Mouse (Mus musculus) limb, embryonic 11.5 days (tissue): ENCODE data around the gene Cspg4. TPM values are rescaled to one million over a fixed set of nuclear protein-coding genes. Genes with fewer than 3 reads are reported as not detected.

Source experiments
- ATAC-seq: fragments of 200-750 bp; cut with Nextera tagmentation; 2 replicates; pipeline ENCODE4 v1.8.0; 2017; ENCODE audit warnings: low read depth; ENCODE audit not compliant: insufficient number of reproducible peaks, low FRiP score, low TSS enrichment
- DNase-seq: peaks from one replicate; pipeline ENCODE4 v3.0.0-alpha.2; 2015; ENCODE audit warnings: low spot score
- H3K27ac ChIP-seq: fragments of 300-500 bp; sonication (generic); replicated peaks from 2 replicates; pipeline ENCODE4 v1.5.1; 2014; ENCODE audit warnings: low read depth, mild to moderate bottlenecking, low read length
- H3K27me3 ChIP-seq: fragments of 300-500 bp; sonication (generic); 2 replicates; pipeline ENCODE4 v1.6.1; 2014; ENCODE audit warnings: mild to moderate bottlenecking, low read length, mixed read lengths; ENCODE audit not compliant: control insufficient read depth, insufficient read depth
- H3K36me3 ChIP-seq: fragments of 300-500 bp; sonication (generic); 2 replicates; pipeline ENCODE4 v1.6.1; 2014; ENCODE audit warnings: mild to moderate bottlenecking, low read length, moderate library complexity, mixed read lengths; ENCODE audit not compliant: control insufficient read depth, insufficient read depth
- H3K4me1 ChIP-seq: fragments of 300-500 bp; sonication (generic); 2 replicates; pipeline ENCODE4 v1.6.1; 2014; ENCODE audit warnings: low read length, mixed read lengths; ENCODE audit not compliant: control insufficient read depth, insufficient read depth
- H3K4me2 ChIP-seq: fragments of 300-500 bp; sonication (generic); 2 replicates; pipeline ENCODE4 v1.6.1; 2014; ENCODE audit warnings: low read depth, mild to moderate bottlenecking, moderate library complexity; ENCODE audit not compliant: severe bottlenecking
- H3K4me3 ChIP-seq: fragments of 300-500 bp; sonication (generic); 2 replicates; pipeline ENCODE4 v1.5.1; 2014; ENCODE audit warnings: low read depth, low read length
- H3K9ac ChIP-seq: fragments of 300-500 bp; sonication (generic); 2 replicates; pipeline ENCODE4 v1.6.1; 2014; ENCODE audit warnings: mild to moderate bottlenecking, low read length
- H3K9me3 ChIP-seq: fragments of 300-500 bp; sonication (generic); 2 replicates; pipeline ENCODE4 v1.6.1; 2016; ENCODE audit warnings: low read length; ENCODE audit not compliant: control insufficient read depth
- WGBS: fragments of 180-500 bp; shearing (Covaris S2); extraction: QIAGEN DNeasy Blood & Tissue Kit; methylation state at CpG from one replicate; pipeline ENCODE4 v1.1.7; 2014; 5-methylcytosine and 5-hydroxymethylcytosine counted together
- polyA plus RNA-seq: library from polyadenylated mRNA; unstranded; fragments of >200 nt; fragmentation: Nextera tagmentation; extraction: Ambion mirVana; gene quantifications from 2 replicates; pipeline ENCODE4 v1.2.1, GENCODE M21; 2014

The Cspg4 gene
- polyA plus RNA-seq, 1 experiment from 2014 or later = 5.5 TPM

DNA sequence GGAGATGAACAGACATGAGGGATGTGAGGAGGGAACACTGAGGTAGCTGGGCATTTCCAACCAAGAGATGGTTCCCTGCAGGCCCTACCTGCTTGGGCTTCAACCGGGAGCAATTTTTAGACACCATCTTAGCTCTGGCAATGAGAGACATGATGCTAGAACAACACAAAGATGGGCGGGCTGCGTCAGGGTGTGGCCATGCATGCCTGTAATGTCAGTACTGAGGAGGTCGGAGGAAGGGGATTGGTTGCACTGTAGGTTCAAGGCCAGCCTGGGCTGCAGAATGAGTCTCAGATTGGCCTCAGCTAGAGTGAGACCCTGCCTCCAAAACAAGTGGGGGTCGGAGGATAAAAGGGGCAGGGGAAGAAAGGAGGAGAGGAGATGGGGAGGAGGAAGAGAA is 1.6 kb downstream of the Cspg4 start:
- H3K4me2 ChIP-seq = peak overlapping the region; percentile 7; the same call in 1 of the 2 replicates
- no peak overlapping the region for H3K9ac ChIP-seq
- H3K27ac ChIP-seq = no peak overlapping the region
- no peak for ATAC-seq
- no peaks in the 10 kb centered on the region for H3K9me3 ChIP-seq
- no peak overlapping the region for H3K4me3 ChIP-seq
- no peaks in the 10 kb centered on the region for H3K27me3 ChIP-seq
- H3K4me1 ChIP-seq = peaks cover 39% of the 10 kb centered on the region
- H3K36me3 ChIP-seq = no peaks in the 10 kb centered on the region
- WGBS = 85% methylated on average over 5 of the region's 5 CpGs
- DNase-seq = no peak

DNA sequence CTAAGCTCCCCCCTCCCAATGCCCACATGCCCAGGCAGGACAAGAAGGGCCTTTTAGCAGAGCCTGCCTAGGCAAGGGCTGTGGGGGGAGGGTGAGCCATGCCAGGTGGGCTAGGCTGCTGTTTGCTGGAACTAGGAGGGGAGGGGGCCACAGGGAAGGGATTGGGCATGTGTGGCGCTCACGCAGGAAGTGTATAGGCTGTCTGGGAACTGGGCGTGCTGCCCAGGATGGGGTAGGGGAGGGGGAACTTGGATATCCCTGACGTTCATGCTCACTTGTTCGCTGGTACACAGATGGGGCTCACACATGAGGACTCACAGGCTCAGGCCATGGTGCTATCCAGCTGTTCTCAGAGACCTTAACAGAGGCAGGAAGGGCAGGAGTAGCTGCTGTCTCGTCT is 3.5 kb downstream of the Cspg4 start:
- Histone ChIP-seq H3K9me3 (no peaks in the 10 kb centered on the region), H3K4me3 (no peak overlapping the region), H3K36me3 (no peaks in the 10 kb centered on the region), H3K27me3 (no peaks in the 10 kb centered on the region), H3K9ac (peak overlapping the region; percentile 37; the same call in 1 of the 2 replicates), H3K27ac (no peak overlapping the region; the same call in 1 of the 2 replicates), H3K4me2 (peak overlapping the region; percentile 3; the same call in 1 of the 2 replicates), H3K4me1 (peaks cover 45% of the 10 kb centered on the region)
- ATAC-seq (no peak), DNase-seq (no peak)
- WGBS = 59% methylated on average over 6 of the region's 6 CpGs

DNA sequence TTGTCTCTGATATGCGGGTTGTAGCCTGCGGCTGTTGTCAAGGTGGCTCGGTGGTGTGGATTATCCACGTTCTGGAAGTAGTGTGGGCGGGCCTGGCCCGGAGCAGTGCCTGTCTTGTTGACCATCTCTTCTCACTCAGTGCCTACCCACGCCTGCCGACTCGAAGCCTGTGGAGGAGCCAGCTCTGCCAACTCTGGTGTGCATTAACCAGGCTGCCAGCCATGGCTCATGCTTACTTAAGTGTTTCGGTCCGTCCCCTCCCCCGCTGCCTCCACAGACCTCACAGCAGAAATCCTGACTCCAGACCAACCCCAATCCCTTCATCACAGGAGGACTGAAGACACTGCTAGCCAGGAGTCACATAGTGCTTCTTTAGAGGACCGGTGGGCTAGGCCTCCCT is 4.7 kb downstream of the Cspg4 start:
- no peak overlapping the region for H3K4me3 ChIP-seq
- H3K27ac ChIP-seq = no peak overlapping the region
- no peaks in the 10 kb centered on the region for H3K27me3 ChIP-seq
- no peak overlapping the region for H3K4me2 ChIP-seq
- H3K36me3 ChIP-seq = no peaks in the 10 kb centered on the region
- no peaks in the 10 kb centered on the region for H3K9me3 ChIP-seq
- no peak overlapping the region; the same call in 1 of the 2 replicates for H3K9ac ChIP-seq
- no peak for ATAC-seq
- DNase-seq = no peak
- peaks cover 39% of the 10 kb centered on the region for H3K4me1 ChIP-seq
- WGBS = 76% methylated on average over 13 of the region's 13 CpGs

DNA sequence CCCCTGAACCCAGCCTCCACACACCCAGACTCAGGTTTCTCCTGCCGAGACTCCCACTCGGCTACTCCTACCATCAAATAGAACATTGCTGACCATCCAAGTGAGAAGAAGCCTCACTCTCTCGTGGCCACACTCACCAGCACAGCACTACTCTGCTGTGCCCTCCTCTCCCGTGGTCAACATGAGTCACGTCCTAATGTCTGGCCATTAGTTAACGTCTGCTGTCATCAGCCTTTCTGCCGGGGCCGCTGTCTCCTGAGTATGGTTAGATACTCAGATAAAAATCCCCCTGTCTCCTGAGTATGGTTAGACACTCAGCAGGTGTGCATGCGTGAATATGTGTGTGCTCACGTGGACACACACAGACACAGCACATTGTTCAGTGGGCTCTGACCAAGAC is 5.9 kb downstream of the Cspg4 start:
- no peak overlapping the region for H3K9ac ChIP-seq
- DNase-seq = no peak
- H3K4me2 ChIP-seq = no peak overlapping the region
- no peaks in the 10 kb centered on the region for H3K27me3 ChIP-seq
- no peaks in the 10 kb centered on the region for H3K9me3 ChIP-seq
- no peak for ATAC-seq
- no peak overlapping the region for H3K27ac ChIP-seq
- WGBS = 64% methylated on average over 10 of the region's 10 CpGs
- peaks cover 38% of the 10 kb centered on the region for H3K4me1 ChIP-seq
- no peaks in the 10 kb centered on the region for H3K36me3 ChIP-seq
- no peak overlapping the region for H3K4me3 ChIP-seq

DNA sequence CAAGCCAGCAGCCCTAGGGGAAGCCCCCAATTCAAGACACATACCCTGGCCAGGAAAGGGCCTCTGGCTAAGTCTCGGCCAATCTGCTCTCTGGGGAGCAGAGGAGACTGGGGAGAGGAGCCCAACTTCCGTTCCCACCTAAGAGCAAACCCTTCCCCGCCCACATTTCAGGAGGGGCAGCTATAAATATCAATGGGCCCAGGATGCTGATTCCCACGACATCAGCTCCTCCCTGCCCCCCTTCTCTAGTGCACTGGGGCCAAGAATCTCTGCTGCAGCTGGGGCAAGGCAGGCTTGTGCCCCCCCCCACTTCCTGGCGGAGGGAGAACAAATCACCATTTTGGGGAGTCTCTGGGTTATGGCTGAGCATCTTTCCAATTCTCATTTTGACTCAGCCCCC is 6.4 kb downstream of the Cspg4 start:
- 40% methylated on average over 5 of the region's 5 CpGs for WGBS
- DNase-seq (no peak), ATAC-seq (no peak)
- H3K4me3 ChIP-seq = no peak overlapping the region
- no peak overlapping the region for H3K27ac ChIP-seq
- no peaks in the 10 kb centered on the region for H3K36me3 ChIP-seq
- no peak overlapping the region for H3K9ac ChIP-seq
- no peaks in the 10 kb centered on the region for H3K27me3 ChIP-seq
- no peaks in the 10 kb centered on the region for H3K9me3 ChIP-seq
- peaks cover 34% of the 10 kb centered on the region for H3K4me1 ChIP-seq
- no peak overlapping the region for H3K4me2 ChIP-seq

DNA sequence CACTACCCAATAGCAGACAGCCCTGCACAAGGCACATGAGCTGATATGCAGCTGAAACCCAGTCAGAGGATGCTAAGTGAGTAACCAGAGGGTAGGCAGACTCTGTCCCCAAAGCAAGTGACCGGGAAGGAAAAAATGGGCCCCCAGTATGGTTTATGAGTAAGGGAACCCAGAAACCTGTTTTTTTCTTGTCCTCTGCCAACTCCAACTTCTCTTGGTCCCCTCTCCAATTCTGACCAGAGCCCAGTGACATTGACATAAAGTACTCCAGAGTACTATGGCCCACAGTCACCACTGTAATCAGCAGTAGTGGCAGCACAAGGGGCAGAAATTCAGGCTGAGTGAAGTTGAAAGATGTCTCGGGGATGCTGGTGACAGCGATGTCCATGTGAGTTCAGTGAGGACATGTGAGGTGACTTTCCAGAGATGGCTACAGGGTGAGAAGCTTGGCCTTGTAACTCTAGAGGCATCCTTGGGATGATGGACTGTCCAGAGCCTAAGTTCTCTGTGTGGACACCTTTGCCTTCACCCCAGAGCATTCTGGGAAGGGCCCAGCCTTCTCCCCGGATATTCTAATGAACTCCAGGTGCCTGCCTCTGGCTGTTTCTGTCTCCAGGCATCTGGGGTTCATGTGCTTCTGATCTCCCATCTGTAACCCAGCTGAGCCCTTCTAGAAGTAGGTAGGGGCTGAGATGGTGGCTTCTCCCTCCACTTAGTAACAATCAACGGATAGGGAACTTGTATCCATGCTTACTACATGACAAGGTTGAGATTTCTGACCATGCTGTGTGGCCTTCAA is 7.5 kb downstream of the Cspg4 start:
- 65% methylated on average over 5 of the region's 5 CpGs for WGBS

DNA sequence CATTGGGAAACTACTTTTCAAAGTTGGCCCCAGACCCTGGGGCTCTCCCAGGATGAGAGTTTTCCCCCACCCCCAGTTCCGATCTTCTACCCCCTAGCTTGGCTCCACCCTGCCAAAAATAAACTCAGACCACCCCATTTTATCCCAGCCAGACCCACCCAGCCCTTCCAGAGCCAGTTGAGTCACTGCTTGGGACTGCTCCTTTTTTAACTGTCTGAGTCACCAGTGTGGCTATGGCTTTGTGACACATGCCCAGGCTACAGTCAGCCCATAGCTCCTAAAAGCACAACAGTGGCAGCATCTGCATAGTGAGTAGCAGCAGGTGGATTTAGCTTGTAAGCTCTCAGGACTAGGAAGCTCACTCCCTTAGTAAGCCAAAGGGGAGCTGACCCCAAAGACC is 8.3 kb downstream of the Cspg4 start:
- no peaks in the 10 kb centered on the region; the same call in 1 of the 2 replicates for H3K36me3 ChIP-seq
- no peak overlapping the region for H3K4me3 ChIP-seq
- 82% methylated on average over 1 of the region's 1 CpGs for WGBS
- ATAC-seq (no peak), DNase-seq (no peak)
- peaks cover 21% of the 10 kb centered on the region for H3K4me1 ChIP-seq
- H3K9ac ChIP-seq = no peak overlapping the region
- no peak overlapping the region for H3K27ac ChIP-seq
- H3K27me3 ChIP-seq = no peaks in the 10 kb centered on the region
- no peak overlapping the region for H3K4me2 ChIP-seq
- H3K9me3 ChIP-seq = no peaks in the 10 kb centered on the region

More for the DNA sequence above, 7.5 kb downstream of the Cspg4 start:
- Histone ChIP-seq H3K4me3 (no peak overlapping the region), H3K9ac (no peak overlapping the region), H3K27me3 (no peaks in the 10 kb centered on the region), H3K36me3 (no peaks in the 10 kb centered on the region; the same call in 1 of the 2 replicates), H3K27ac (no peak overlapping the region), H3K4me2 (no peak overlapping the region), H3K4me1 (peaks cover 29% of the 10 kb centered on the region), H3K9me3 (no peaks in the 10 kb centered on the region)
- no peak for ATAC-seq
- no peak for DNase-seq

DNA sequence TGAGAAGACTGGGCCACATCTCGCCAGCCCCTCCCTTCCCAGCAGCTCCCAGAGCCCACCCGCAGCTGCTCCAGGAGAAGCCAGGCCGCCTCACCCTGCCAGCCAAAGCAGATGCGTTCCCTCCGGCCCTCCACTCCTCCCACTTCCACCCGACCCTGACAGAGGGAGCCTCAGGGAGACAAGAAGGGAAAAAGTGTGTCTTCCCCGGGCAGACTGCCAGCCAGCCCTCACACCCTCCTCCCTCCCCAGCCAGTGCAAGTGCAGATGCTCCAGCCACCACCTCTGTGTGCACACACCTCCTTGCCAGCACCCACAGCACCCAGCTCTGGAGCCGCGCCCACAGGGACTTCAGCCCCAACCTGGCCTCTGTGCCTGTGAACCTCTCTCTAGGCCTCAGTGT is 12.0 kb downstream of the Cspg4 start:
- DNase-seq (no peak), ATAC-seq (no peak)
- 53% methylated on average over 9 of the region's 9 CpGs for WGBS
- no peaks in the 10 kb centered on the region; the same call in 1 of the 2 replicates for H3K36me3 ChIP-seq
- no peaks in the 10 kb centered on the region for H3K27me3 ChIP-seq
- H3K9me3 ChIP-seq = no peaks in the 10 kb centered on the region
- no peak overlapping the region for H3K4me2 ChIP-seq
- no peak overlapping the region for H3K9ac ChIP-seq
- no peak overlapping the region for H3K4me3 ChIP-seq
- H3K27ac ChIP-seq = no peak overlapping the region
- H3K4me1 ChIP-seq = peaks cover 12% of the 10 kb centered on the region
